Mouse (Mus musculus) heart, adult 18-20 months (tissue): ENCODE data around the gene Eef2k. TPM values are rescaled to one million over a fixed set of nuclear protein-coding genes. Genes with fewer than 3 reads are reported as not detected.
"Not testable (repeated sequence)": the region's sequence is repeated elsewhere in the genome, so short reads cannot be mapped to it uniquely, and the experiment has no call there.

ENCODE experiments used
- DNase-seq, 2 experiments: peaks; one replicate each; pipeline ENCODE4 v3.0.0; 2021 to 2022; ENCODE audit warnings: mixed read lengths in 1 of 2
- total RNA-seq, 2 experiments: library from RNA; stranded (reverse); gene quantifications; 2 replicates each; pipeline ENCODE4 v1.2.3; 2021

The Eef2k gene
- total RNA-seq, 2 experiments from 2014 or later, result 23.0 to 23.5 TPM

DNA sequence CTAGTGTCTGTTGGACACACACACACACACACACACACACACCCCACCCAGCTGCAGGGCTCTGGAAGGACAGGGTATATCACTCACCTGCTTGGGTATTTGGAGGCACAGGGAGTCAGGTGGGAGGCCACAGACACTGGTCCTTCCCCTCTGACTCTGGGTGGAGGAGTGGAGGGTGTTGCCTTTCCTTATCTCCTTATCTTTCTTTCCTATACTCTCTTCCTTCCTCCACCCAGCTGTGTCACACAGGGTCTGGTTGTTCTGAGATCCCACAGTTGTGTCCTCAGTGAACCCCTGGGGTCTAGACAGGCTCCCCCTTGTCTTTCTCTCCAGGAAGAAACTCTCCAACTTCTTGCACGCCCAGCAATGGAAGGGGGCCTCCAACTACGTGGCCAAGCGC, 37.3 kb downstream of the Eef2k start:
- DNase-seq, result no peak

DNA sequence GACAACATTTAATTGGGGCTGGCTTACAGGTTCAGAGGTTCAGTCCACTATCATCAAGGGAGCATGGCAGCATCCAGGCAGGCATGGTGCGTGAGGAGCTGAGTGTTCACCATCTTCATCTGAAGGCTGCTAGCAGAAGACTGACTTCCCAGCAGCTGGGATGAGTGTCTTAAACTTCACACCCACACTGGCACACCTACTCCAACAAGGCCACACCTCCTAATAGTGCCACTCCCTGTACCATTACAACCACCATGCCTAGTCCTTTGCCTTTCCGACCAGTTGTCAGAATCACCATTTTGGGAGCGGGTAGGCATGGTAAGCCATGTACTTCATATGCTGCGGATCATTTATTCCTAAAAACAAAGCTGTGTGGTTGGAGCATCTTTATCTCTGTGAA, 38.1 kb downstream of the Eef2k start:
- DNase-seq, result no peak

DNA sequence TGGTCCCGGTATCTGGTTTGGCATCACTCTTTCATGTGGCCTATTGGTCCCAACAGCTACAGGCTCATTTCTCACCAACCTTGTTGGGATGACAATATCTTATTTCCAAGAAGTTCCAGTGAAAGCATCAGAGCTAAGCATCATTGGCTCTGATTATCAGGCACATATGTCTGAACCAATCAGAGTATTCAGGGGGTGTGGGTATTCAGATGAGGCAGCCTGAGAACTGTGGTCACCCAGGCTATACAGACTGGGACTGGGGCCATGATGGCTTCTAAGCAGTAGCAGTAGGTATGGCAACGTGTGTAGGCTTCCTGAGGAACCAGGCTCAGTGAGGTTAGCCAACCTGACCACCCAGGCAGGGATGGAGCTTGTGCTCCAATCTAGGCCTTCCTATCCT, 38.8 kb downstream of the Eef2k start:
- no peak for DNase-seq

DNA sequence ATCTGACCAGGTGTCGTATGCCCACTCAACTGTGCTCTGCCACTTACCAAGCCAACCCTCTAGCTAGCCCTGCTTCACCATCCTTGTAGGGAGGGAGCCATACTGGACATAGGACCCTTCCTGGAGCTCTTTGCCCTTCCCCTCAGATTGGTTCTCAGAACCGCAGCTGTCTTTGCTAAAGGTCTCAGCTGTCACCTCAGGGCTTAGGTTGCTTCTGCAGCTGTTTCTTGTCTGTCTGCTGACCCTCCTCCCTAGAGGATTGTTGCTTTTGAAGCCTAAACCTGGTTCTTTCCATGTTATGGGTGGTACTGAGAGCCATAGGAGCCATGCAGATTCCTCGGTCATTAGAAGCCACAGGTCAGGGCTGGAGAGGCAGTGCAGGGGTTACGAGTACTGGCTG, 40.0 kb downstream of the Eef2k start:
- no peak for DNase-seq

DNA sequence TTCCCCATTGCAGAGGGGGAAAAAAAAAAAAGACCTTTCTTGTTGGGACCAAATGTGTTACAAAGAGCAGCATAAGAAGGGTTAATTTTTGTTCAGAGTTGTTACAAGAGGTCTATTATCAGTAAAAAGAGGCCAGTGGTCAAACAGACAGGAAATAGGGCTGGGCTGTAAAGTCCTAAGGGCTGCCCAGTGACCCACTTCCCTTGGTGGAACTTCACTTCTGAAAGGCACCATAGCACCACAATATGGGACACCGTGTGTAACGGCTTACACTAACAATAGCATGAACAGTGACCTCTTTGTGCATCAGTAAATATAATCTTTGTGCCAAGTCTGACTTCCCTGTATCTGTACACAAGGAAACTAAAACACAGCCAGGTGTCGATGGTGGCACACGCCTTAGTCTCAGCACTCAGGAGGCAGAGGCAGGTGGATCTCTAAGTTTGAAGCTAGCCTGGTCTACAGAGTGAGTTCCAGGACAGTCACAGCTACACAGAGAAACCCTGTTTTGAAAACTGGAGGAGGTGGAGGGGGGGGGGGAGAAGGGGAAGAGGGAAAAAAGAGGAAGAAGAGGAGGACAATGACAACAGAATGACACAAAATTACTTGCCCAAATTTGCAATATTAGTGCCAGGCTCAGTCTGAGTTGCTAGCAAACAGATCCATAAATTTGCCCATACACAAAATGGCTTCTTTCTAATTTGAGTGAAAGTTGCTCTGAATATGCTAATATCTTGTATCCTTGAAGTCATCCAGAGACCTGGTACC, 41.1 kb downstream of the Eef2k start:
- DNase-seq, result no peak

DNA sequence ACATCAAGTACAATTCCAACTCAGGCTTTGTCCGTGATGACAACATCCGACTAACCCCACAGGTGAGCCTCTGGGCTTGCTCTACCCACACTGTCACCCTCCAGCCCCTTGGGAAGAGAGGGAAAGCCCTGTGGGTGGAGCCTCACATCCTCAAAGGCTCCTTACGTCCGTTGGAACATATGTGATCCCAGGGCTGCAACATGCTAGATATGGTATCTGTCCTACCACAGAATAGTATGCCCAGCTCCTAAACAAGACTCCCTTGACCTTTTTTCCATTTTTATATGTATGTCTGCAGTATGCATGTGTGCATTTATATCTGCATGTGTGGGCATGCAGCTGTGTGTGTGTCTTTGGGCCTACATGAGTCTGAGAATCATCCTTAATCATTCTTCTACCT, 42.1 kb downstream of the Eef2k start:
- no peak for DNase-seq

DNA sequence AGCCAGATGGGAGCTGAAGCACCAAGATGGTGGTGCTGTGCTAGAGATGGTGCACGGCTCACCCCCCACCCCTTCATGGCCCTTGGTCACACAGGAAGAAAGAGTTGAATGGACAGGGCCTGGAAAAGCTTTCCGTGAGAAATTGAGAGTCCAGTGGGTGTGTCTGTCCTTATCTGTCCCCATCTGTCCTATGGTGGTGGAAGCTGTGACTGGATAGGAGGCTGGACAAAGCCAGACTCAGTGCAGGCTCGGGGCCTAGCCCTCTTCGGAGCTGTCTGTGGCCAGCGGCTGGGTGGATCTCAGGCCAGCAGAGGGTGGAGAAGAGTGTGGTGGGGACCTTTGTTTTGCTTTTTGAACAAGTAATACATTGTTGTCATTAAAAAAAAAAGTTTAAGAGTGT, 50.5 kb downstream of the Eef2k start:
- DNase-seq, result no peak

DNA sequence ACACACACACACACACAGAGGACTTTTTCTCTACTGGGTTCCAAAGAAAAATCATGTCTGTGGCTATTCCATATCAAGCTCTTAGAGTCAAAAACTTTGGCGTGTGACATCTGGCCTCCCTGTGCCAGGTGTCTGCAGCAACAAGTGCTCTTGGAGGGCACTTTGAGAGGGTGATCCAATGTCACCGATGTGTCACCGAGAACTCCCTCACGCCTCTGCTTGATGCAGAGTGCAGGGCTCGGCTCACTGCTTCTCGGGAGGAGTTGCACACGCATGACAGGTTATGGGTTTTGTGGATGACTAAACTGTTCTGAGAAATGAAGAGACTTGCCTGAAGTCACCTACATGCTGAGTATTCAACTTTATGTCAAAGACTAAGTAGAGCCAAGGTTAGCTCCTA, 54.4 kb downstream of the Eef2k start:
- peak in 1 of 2 experiments; percentile 38 for DNase-seq

DNA sequence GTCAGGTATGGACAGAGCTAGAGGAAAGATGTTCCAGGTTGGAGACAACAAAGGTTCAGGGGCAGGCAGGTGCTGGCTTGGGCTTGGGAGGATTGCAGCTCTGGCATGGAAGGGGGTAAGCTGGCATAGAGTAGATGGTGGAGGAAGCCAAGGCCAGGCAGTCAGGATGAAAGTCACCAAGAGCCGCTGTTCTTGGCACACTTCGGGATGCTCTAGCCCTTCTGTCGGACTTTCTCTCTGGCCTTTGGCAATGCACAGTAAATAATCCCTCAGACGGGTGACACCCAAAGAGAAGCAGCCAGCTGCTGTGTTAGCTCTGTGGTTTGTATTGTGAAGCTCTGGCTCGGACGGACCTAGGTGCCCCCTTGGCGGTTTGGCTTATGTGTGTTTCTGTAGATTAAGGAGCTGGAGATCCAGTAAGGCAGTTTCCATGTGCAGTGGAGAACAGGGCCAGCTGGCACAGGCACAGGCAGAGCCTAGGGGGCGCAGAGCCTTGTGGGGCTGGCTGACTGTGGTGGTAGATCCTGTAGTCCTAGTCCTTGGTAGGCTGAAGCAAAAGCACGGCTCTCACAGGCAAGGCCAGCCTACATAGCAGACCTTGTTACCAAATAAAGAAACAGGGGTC, 55.2 kb downstream of the Eef2k start:
- DNase-seq, result no peak

DNA sequence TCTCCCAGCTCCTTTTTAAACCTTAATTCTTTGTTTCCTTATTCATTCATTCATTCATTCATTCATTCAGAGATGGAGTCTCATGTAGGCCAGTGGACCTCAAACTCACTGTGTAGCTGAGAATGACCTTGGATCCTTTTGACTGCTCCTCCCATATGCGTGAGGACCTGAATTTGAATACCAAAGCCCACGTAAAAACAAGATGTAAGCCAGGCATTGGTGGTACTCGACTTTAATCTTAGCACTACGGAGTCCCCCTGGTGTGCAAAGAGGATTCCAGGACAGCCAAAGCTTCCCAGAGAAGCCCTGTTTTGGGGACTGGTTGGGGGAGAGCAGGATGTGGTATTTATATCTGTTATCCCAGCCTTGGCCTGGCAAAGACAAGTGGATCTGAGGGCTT, 57.6 kb downstream of the Eef2k start:
- DNase-seq, result no peak

DNA sequence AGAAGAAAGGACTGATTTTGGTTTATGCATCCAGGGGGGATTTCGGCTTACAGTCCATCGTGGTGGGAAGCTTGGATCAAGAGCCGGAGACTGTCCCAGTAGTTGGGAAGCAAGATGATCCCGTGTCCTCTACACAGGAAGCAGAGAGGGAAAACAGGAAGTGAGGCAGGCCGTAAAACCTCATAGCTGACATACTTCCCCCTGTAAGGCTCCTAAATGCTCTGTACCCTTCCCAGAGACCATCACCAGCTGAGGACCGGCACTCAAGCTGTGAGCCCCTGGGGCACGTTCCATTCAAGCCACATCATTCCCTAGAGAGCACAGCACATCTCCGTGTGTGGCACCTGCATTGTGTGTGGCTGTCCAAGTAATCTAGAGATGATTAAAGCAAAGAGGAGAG, 59.1 kb downstream of the Eef2k start:
- DNase-seq, result no peak

DNA sequence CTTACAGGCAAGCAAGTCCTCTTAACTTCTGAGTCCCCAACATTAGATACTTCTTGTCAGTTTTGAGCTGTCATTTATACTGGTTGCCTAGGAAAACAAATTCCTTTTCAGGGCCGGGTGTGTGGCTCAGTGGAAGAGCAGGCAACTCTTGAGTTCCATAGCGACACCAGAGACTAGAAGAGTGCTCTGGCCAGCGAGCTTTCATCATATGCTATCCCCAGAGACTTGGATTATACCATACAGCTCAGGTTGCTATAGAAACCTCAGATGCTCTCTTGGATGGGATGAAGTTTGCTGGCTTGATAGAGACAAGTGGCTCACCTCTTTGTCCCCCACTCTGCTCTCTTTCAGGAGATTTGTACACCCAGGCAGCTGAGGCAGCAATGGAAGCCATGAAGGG, 60.3 kb downstream of the Eef2k start:
- no peak for DNase-seq

DNA sequence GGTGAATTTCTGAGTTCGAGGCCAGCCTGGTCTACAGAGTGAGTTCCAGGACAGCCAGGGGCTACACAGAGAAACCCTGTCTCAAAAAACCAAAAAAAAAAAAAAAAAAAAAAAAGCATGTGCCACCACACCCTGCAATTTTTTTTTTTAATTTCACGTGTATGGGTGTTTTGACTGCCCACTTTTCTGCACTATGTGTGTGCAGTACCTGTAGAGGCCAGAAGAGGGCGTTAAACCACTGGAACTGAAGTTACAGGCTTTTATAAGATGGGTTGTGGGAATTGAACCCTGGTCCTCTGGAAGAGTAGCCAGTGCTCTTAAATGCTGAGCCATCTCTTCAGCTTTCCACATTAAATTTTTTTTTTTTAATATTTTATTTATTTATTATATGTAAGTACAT, 67.5 kb downstream of the Eef2k start:
- not testable (repeated sequence) for DNase-seq

DNA sequence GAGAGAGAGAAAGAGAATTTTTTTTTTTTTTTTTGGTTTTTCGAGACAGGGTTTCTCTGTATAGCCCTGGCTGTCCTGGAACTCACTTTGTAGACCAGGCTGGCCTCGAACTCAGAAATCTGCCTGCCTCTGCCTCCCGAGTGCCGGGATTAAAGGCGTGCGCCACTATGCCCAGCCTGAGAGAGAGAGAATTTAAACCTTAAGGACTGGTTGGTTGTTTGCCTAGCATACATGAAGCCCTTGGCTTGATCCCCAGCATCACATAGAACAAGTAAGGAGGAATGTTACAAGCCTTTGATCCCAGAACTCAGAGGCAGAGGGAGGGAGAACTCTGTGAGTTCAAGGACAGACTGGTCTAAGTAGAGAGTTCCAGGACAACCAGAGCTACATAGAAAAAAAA, 68.6 kb downstream of the Eef2k start:
- DNase-seq, result not testable (repeated sequence)

DNA sequence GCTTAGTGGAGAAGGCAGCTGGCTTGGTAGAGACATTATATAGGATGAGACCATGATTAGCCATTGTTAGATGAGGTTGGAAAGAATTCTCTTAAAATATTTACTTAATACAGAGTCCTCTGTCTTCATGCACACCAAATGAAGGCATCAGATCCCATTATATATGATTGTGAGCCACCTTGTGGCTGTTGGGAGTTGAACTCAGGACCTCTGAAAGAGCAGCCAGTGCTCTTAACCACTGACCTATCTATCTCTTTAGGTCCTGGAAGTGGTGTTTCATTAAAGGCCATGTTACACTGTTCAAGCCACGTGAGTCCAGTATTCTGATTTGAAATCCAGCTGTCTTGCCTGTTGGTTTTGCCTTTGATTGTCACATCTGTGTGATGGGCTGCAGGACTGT, 70.7 kb downstream of the Eef2k start:
- DNase-seq, result peak in 1 of 2 experiments; percentile 23

DNA sequence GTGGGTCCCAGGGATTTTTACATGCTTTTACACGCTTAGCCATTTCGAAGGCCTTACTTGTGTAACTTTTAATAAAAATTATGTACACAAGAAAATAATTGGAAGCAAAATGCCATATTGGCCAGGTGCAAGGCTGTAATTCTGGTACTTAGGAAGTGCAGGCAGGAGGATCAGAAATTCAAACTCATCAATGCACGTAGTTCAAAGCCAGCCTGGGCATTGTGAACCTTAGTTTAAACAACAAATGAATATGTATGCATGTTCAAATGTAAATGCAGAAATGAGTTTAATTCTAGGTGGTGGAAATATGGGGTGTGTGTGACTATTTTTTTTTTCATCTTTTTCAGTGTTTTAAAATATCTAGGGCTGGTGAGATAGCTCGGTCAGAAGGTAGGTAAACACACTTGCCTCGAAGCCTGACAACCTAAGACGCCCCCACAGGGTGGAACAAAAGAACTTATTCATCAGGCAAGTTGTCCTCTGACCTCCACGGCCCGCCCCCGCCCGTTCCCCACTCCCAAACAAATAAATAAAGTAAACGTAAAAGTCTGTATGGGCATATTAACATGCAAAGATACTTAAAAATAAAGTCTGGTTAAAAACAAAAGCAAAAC, 73.7 kb downstream of the Eef2k start:
- no peak for DNase-seq

DNA sequence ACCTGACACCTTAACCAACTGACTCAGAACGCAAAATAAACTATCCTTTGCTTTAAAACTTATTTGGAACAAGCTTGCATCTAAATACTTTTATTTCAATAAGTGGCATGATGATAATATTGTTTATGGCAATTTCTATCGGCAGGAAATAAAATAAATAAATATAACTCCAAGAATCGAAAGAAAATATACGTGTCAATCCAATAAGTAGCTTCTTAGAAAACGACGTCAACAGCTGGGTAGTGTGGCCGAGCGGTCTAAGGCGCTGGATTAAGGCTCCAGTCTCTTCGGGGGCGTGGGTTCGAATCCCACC, 74.6 kb downstream of the Eef2k start:
- no peak for DNase-seq

DNA sequence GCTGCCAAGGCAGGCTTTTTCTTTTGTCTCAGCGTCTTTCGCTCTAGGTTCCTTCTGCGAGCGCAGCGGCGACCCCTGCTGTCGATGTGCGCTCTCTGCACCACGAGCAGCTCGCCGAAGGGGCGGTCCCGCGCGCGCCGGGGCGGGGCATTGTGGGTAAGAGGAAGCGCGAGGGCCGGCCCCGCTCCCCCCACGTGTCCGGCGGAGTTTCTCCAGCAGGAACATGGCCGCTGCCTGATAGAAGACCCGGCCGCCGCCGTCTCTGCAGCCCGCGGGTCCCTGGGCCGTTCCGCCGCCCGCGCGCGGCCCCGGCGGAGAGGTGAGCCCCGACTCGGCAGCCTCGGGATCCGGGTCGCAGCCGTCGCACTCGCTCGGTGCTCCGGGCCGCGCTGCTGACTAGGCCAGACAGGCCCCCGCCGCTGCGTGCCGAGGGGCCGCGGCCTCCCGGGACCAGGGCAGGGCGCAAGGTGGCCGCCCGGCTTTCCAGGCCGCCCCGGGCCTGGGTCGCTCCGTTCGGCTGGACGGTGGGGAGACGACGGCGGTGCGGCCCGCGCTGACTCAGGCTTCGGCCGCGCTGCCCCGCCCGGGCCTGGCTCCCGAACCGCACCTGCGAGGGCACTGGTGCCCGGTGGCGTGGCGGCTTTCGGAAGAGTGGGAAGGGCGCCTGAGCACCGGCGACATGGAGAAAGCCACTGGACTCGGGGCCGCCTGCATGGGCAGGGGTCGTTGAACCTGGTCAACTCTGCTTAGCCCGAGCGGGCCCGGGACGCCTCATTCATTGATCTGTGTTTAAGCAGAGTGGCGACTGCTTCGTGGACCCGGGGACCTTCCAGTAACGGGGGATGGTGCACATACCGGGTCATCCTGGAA, 75.2 kb downstream of the Eef2k start, which contains the start of gene Polr3e:
Gene Polr3e (plus strand): TSS at position 153 of the 870 bp plus-strand sequence.
- peak; percentile 99 to 100 for DNase-seq

DNA sequence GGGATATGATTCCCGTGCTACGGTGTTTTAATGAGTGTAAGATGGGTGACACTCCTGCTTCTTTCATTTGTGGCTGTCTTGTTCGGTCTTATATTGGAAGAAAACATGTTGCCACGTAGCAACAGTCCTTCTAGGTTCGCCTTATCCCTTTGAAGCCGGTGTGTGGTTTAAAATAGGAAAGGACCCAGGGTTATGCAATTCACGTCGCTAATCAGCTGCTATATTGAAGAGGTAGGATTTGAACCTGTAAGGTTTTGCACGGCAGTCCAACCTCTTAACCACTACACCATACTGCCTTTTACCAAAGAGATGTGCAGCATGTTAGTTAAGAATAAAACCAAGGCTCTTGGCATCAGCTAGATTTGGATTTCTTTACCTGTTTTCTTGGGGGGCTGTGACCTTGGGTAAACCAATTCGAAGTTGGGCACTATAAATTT, 75.9 kb downstream of the Eef2k start:
- DNase-seq, result peak; percentile 84 to 88

DNA sequence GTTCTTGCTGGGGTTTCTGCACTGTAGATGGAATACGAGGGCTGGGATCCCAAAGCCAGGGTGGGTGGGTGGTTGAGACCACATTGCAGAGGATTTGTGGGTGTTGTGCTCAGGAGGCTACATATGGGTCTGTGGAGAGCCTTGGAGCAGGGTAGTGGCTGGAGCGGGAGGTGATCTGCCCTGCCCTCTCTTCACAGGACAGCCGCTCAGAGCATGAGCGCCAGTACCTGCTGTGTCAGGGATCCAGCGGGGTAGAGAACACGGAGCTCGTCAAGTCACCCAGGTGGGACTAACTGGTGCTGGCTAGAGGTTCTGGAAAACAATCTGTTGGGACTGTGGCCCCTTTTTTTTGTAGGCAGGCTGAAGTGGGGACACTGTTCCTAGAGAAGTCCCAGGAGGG, 90.5 kb downstream of the Eef2k start:
- DNase-seq, result no peak

DNA sequence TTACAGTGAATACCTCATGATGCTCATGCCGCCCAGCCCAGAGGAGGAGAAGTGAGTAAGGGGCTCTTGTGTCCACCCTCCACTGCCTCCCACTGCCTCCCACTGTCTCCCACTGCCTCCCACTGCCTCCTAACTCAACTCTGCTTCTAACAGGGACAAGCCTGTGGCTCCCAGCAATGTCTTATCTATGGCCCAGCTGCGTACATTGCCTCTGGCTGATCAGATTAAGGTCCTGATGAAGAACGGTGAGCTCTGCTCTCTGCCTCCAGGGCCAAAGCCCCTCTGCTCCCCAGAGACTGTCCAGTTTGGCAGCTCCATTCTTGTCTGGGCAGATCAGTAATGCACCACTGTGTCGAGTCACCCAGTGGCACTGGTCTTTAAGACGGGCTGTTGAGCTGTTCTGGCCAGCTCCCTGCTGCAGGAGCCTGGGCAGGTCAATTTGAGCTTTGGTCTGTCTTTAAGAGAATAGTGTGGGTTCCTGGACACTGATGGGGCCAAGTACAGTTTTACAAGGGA, 91.1 kb downstream of the Eef2k start:
- no peak for DNase-seq

DNA sequence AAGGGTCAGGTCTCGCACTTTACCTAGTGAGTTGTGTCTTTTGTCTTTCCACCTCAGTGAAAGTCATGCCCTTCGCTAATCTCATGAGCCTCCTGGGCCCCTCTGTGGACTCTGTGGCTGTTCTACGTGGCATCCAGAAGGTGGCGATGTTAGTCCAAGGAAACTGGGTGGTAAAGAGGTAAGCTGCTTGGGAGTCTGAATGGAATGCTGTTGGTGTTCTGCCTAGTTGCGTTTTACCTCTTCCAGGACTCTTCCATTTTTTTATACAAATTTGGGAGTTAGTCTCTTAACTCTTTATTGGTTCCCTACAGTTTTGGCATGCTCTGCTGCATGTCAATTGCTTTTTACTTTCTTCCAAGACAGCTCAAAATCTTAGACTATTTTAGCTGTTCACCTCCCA, 92.1 kb downstream of the Eef2k start:
- peak; percentile 70 to 78 for DNase-seq
